In genomic region chr17:63547465-63547864, GRCm38 (mm10) we compare ENCODE assay signal across 9 mouse cellular contexts. TPM values are rescaled to one million over a fixed set of nuclear protein-coding genes. Genes with fewer than 3 reads are reported as not detected.
A peak's percentile ranks its signal among the peaks of the same experiment; 100 is the strongest.
DNase-seq lines count a peak whose midpoint lies in the region; ATAC-seq and TF ChIP-seq lines count a peak whose summit lies in the region.
"Had no signal": no experiment of that assay in that cellular context is flagged by ENCODE, and none has a peak within 500 bp of the region (broad histone marks: within the 10 kb centered on the region; RNA-seq: fewer than 3 reads in every experiment).

No protein-coding gene starts in this region.

- H3K4me2 ChIP-seq in neural tube, embryonic 11.5 days (ENCODE audit: low read depth), result no peak overlapping the region
- H3K4me2 ChIP-seq in neural tube, embryonic 15.5 days, result no peak overlapping the region
- H3K4me2 ChIP-seq: forebrain, embryonic 13.5 days had no signal

- H3K27ac ChIP-seq in cerebellum, adult 2 months (ENCODE audit: insufficient read depth, low read length), result no peak overlapping the region
- H3K27ac ChIP-seq in kidney, adult 2 months (ENCODE audit: insufficient read depth, low read depth, low read length), result no peak overlapping the region
- no peak overlapping the region for H3K27ac ChIP-seq in neural tube, embryonic 11.5 days (ENCODE audit: low read depth, low read length)
- no peak overlapping the region for H3K27ac ChIP-seq in neural tube, embryonic 15.5 days (replicated peaks)
- H3K27ac ChIP-seq: forebrain, embryonic 13.5 days had no signal

- no peaks in the 10 kb centered on the region for H3K9me3 ChIP-seq in neural tube, embryonic 11.5 days (ENCODE audit: control insufficient read depth, low read length)
- no peaks in the 10 kb centered on the region for H3K9me3 ChIP-seq in neural tube, embryonic 15.5 days (replicated peaks)
- H3K9me3 ChIP-seq: forebrain, embryonic 13.5 days had no signal

- H3K36me3 ChIP-seq in kidney, adult 2 months (ENCODE audit: control insufficient read depth, insufficient read depth, low read length), result no peaks in the 10 kb centered on the region
- no peaks in the 10 kb centered on the region for H3K36me3 ChIP-seq in neural tube, embryonic 11.5 days (ENCODE audit: control insufficient read depth, insufficient read depth, low read length)
- H3K36me3 ChIP-seq in neural tube, embryonic 15.5 days, result no peaks in the 10 kb centered on the region

- H3K4me1 ChIP-seq in cerebellum, adult 2 months (ENCODE audit: control insufficient read depth, insufficient read depth, low read length), result no peaks in the 10 kb centered on the region
- no peaks in the 10 kb centered on the region for H3K4me1 ChIP-seq in kidney, adult 2 months (ENCODE audit: control insufficient read depth, insufficient read depth, low read length)
- no peaks in the 10 kb centered on the region for H3K4me1 ChIP-seq in neural tube, embryonic 11.5 days (ENCODE audit: control insufficient read depth, insufficient read depth, low read length)
- no peaks in the 10 kb centered on the region for H3K4me1 ChIP-seq in neural tube, embryonic 15.5 days
- H3K4me1 ChIP-seq: forebrain, embryonic 13.5 days had no signal

- TF ChIP-seq POLR2A in cerebellum, adult 2 months (IDR thresholded peaks at IDR 0.05; ENCODE audit: borderline replicate concordance, insufficient read depth, low read length), result no peak
- TF ChIP-seq POLR2A in kidney, adult 2 months (IDR thresholded peaks at IDR 0.05; ENCODE audit: low read depth, low read length), result no peak

- peak; percentile 50 for TF ChIP-seq CTCF in cerebellum, adult 2 months (IDR thresholded peaks at IDR 0.05; ENCODE audit: borderline replicate concordance, insufficient read depth, low read depth, low read length)
- TF ChIP-seq CTCF in kidney, adult 2 months (conservative IDR thresholded peaks at IDR 0.05; ENCODE audit: insufficient read depth, insufficient read length, low read depth, low read length), result peak; percentile 38

- no peaks in the 10 kb centered on the region for H3K27me3 ChIP-seq in cerebellum, adult 2 months (ENCODE audit: control insufficient read depth, insufficient read depth, low read length)
- H3K27me3 ChIP-seq in kidney, adult 2 months (replicated peaks; ENCODE audit: control insufficient read depth, insufficient read depth, low read length), result no peaks in the 10 kb centered on the region
- no peaks in the 10 kb centered on the region for H3K27me3 ChIP-seq in neural tube, embryonic 11.5 days (ENCODE audit: control insufficient read depth, insufficient read depth, low read length)
- no peaks in the 10 kb centered on the region for H3K27me3 ChIP-seq in neural tube, embryonic 15.5 days (replicated peaks)
- H3K27me3 ChIP-seq: forebrain, embryonic 13.5 days had no signal

- no peak overlapping the region for H3K4me3 ChIP-seq in cerebellum, adult 2 months (replicated peaks; ENCODE audit: insufficient read depth, low read depth, low read length)
- H3K4me3 ChIP-seq in kidney, adult 2 months (ENCODE audit: insufficient read depth, low read depth, low read length), result no peak overlapping the region
- no peak overlapping the region for H3K4me3 ChIP-seq in neural tube, embryonic 11.5 days (ENCODE audit: low read depth, low read length)
- H3K4me3 ChIP-seq in neural tube, embryonic 15.5 days (replicated peaks), result no peak overlapping the region
- H3K4me3 ChIP-seq: forebrain, embryonic 13.5 days had no signal

- ATAC-seq in neural tube, embryonic 11.5 days (ENCODE audit: insufficient read depth, low FRiP score, low TSS enrichment), result no peak
- ATAC-seq in neural tube, embryonic 15.5 days (ENCODE audit: low FRiP score), result no peak
- ATAC-seq: forebrain, embryonic 13.5 days had no signal

- H3K9ac ChIP-seq in neural tube, embryonic 11.5 days (ENCODE audit: low read length), result no peak overlapping the region
- H3K9ac ChIP-seq in neural tube, embryonic 15.5 days (replicated peaks), result no peak overlapping the region
- H3K9ac ChIP-seq: forebrain, embryonic 13.5 days had no signal

- peak in 1 of 2 experiments; percentile 6 for DNase-seq in cerebellum, adult 2 months
- no peak for DNase-seq in cerebellum, adult 11-12 months
- DNase-seq in kidney, adult 2 months, result peak; percentile 3
- no peak for DNase-seq in kidney, adult 8-10 months
- peak; percentile 19 for DNase-seq in neural tube, embryonic 11.5 days (ENCODE audit: low spot score)
- peak; percentile 4 for DNase-seq in right cerebral cortex, postnatal 4 days
- no peak for DNase-seq in spleen, postnatal 14 days (ENCODE audit: low spot score in 2 of 2)

- 80% methylated on average over 4 of the region's 4 CpGs for WGBS in cerebellum, adult 2 months
- WGBS in kidney, adult 2 months, result 72% methylated on average over 4 of the region's 4 CpGs
- WGBS in neural tube, embryonic 11.5 days, result 80% methylated on average over 4 of the region's 4 CpGs
- 77% methylated on average over 4 of the region's 4 CpGs for WGBS in neural tube, embryonic 15.5 days

RNA-seq across cellular contexts. Expression of gene Fbxl17, which starts 47.6 kb away (rescaled TPM):
- polyA plus RNA-seq in cerebellum, adult 2 months (2012; rRNA removed), result 19.4 and 21.5 TPM in 2 replicates
- polyA plus RNA-seq in kidney, adult 2 months (2012; rRNA removed), result 9.2 and 10.2 TPM in 2 replicates
- polyA plus RNA-seq in neural tube, embryonic 11.5 days (2014; fragmentation: Nextera tagmentation; extraction: Ambion mirVana), result 7.8 and 8.8 TPM in 2 replicates
- polyA plus RNA-seq in neural tube, embryonic 15.5 days (2015; fragmentation: Nextera tagmentation; extraction: Ambion mirVana), result 9.2 and 12.1 TPM in 2 replicates

Comparison
In these comparisons a context has a peak if more than half of its experiments do, and no peak if none do; other contexts are left out.
1. DNase-seq: peak in kidney, adult 2 months (single experiment), neural tube, embryonic 11.5 days (single experiment) and right cerebral cortex, postnatal 4 days (single experiment); none in cerebellum, adult 11-12 months (single experiment), kidney, adult 8-10 months (0 of 2) and spleen, postnatal 14 days (0 of 2).